Mouse (Mus musculus): Measurements from ENCODE around the gene Sel1l3.

DNA sequence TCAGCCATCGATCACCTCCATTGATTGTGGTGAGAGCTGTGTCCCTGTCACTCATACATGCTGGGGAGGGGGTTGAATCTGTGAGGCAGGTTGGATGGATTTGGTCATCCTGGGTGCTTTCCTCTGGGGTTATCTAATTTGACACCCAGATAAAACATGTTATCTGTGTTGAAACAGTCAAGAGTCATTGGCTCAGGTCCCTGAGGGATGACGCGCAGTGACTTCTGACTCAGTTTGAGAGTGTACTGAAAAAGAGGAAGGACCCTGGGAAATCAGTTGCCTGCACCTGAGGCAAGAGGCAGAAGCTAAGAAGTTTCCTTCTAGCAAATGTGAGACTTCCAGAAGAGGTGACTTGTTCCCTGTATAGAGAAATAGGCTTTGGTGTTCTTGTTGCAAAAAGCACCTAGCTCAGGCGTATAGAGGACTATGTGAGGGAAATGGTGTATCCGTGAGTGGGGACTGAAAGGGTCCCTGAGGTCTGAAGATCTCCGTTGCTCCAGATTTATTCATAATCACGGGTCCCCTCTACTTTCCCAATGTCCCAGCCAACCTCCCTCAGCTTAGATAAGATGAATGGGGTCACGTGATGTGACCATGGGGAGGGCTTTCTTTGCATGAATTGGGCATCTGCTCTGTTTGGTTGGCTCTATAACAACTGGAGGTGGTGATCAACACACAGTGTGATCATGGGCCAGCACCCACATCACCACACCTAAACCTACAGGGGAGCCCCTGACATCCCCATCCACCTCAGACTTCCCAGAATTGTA, 73.4 kb downstream of the Sel1l3 start:
- no peak for TF ChIP-seq POLR2A (IDR thresholded peaks at IDR 0.05; ENCODE audit: control insufficient read depth, extremely low read depth, insufficient read depth, low read length, poor library complexity)
- TF ChIP-seq CTCF (IDR thresholded peaks at IDR 0.05; ENCODE audit: borderline replicate concordance, control insufficient read depth, extremely low read depth, insufficient read depth, low read length, poor library complexity): no peak

Data from thymus, adult 2 months (tissue).